Mouse (Mus musculus): ENCODE data around the gene N4bp2l1.
A peak's percentile ranks its signal among the peaks of the same experiment; 100 is the strongest.
"Not testable (repeated sequence)": the region's sequence is repeated elsewhere in the genome, so short reads cannot be mapped to it uniquely, and the experiment has no call there.

N4bp2l1 gene

GRCm38 (mm10) chr5:150597088-150597487, at the start of gene N4bp2l1:
N4bp2l1 (minus strand) TSS chr5:150597188.
- DNase-seq (ENCODE audit: extremely low read depth, low read depth), result no peak

- no peak for DNase-seq (ENCODE audit: extremely low read depth, low read depth)
Observed at GRCm38 (mm10) chr5:150644926-150645325, 47.9 kb upstream of the N4bp2l1 start.

GRCm38 (mm10) chr5:150643390-150643789, 46.4 kb upstream of the N4bp2l1 start:
- not testable (repeated sequence) for DNase-seq (ENCODE audit: extremely low read depth, low read depth)

- no peak for DNase-seq (ENCODE audit: extremely low read depth, low read depth)
Observed at GRCm38 (mm10) chr5:150641440-150641839, 44.5 kb upstream of the N4bp2l1 start.

- DNase-seq (ENCODE audit: extremely low read depth, low read depth), result no peak
Observed at GRCm38 (mm10) chr5:150629692-150630091, 32.7 kb upstream of the N4bp2l1 start.

- DNase-seq (ENCODE audit: extremely low read depth, low read depth), result no peak
Observed at GRCm38 (mm10) chr5:150629272-150629671, 32.3 kb upstream of the N4bp2l1 start.

- no peak for DNase-seq (ENCODE audit: extremely low read depth, low read depth)
Observed at GRCm38 (mm10) chr5:150625528-150625927, 28.5 kb upstream of the N4bp2l1 start.

- DNase-seq (ENCODE audit: extremely low read depth, low read depth), result no peak
Observed at GRCm38 (mm10) chr5:150622792-150623191, 25.8 kb upstream of the N4bp2l1 start.

GRCm38 (mm10) chr5:150621592-150621991, 24.6 kb upstream of the N4bp2l1 start:
- peak; percentile 90 for DNase-seq (ENCODE audit: extremely low read depth, low read depth)

GRCm38 (mm10) chr5:150620588-150621135, 23.7 kb upstream of the N4bp2l1 start:
- no peak for DNase-seq (ENCODE audit: extremely low read depth, low read depth)

GRCm38 (mm10) chr5:150618599-150619355, 21.8 kb upstream of the N4bp2l1 start:
- DNase-seq (ENCODE audit: extremely low read depth, low read depth), result no peak

GRCm38 (mm10) chr5:150616731-150617130, 19.7 kb upstream of the N4bp2l1 start:
- no peak for DNase-seq (ENCODE audit: extremely low read depth, low read depth)

GRCm38 (mm10) chr5:150616216-150616615, 19.2 kb upstream of the N4bp2l1 start:
- no peak for DNase-seq (ENCODE audit: extremely low read depth, low read depth)

- no peak for DNase-seq (ENCODE audit: extremely low read depth, low read depth)
Observed at GRCm38 (mm10) chr5:150614054-150614453, 17.1 kb upstream of the N4bp2l1 start.

GRCm38 (mm10) chr5:150611697-150612096, 14.7 kb upstream of the N4bp2l1 start:
- no peak for DNase-seq (ENCODE audit: extremely low read depth, low read depth)

- DNase-seq (ENCODE audit: extremely low read depth, low read depth), result no peak
Observed at GRCm38 (mm10) chr5:150611136-150611535, 14.1 kb upstream of the N4bp2l1 start.

- no peak for DNase-seq (ENCODE audit: extremely low read depth, low read depth)
Observed at GRCm38 (mm10) chr5:150607631-150608030, 10.6 kb upstream of the N4bp2l1 start.

- DNase-seq (ENCODE audit: extremely low read depth, low read depth), result no peak
Observed at GRCm38 (mm10) chr5:150606131-150606530, 9.1 kb upstream of the N4bp2l1 start.

GRCm38 (mm10) chr5:150601441-150602230, 4.6 kb upstream of the N4bp2l1 start:
- no peak for DNase-seq (ENCODE audit: extremely low read depth, low read depth)

- no peak for DNase-seq (ENCODE audit: extremely low read depth, low read depth)
Observed at GRCm38 (mm10) chr5:150600554-150601440, 3.8 kb upstream of the N4bp2l1 start.

Data from MEL-GATA-1-ER (cell line).